8 mouse cellular contexts compared by ENCODE assay signal in the genomic region with DNA sequence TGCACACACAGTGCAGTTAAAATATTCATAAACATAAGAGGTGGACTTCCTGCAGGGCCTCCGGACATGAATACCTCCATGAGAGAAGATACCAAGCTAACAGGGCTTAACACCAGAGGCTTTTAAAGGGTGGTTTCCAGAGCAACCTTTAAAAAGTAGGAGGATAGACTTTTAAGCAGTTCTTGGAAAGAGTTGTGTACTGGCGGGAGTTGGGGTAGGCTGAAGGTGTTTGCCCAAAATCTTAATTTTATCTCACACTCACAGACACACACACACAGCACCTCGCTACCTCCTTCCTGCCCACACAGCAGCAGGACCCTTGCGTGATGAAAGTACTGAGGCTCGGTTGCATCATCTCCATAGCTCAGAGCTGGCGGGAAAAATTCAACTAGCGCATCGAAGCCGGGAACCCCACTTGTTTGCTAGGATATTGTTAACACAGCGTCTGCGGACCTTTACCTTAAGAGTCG. TPM values are rescaled to one million over a fixed set of nuclear protein-coding genes. Genes with fewer than 3 reads are reported as not detected.
DNase-seq lines count a peak whose midpoint lies in the region; ATAC-seq and TF ChIP-seq lines count a peak whose summit lies in the region.

No protein-coding gene starts in this region.

- peaks cover 58% of the 10 kb centered on the region for H3K27me3 ChIP-seq in kidney, embryonic 15.5 days
- H3K27me3 ChIP-seq in hindbrain, embryonic 14.5 days (ENCODE audit: control insufficient read depth, insufficient read depth, low read length), result peaks cover 18% of the 10 kb centered on the region
- peaks cover 75% of the 10 kb centered on the region for H3K27me3 ChIP-seq in midbrain, embryonic 12.5 days

- 10% methylated on average over 12 of the region's 12 CpGs for WGBS in kidney, embryonic 15.5 days
- 1% methylated on average over 12 of the region's 12 CpGs for WGBS in bone marrow, adult 2 months
- 13% methylated on average over 12 of the region's 12 CpGs for WGBS in hindbrain, embryonic 14.5 days
- WGBS in midbrain, embryonic 12.5 days, result 12% methylated on average over 12 of the region's 12 CpGs

- peak overlapping the region; percentile 43 for H3K9ac ChIP-seq in kidney, embryonic 15.5 days
- peak overlapping the region; percentile 50 for H3K9ac ChIP-seq in hindbrain, embryonic 14.5 days
- peak overlapping the region; percentile 59 for H3K9ac ChIP-seq in midbrain, embryonic 12.5 days (replicated peaks)

- H3K9me3 ChIP-seq in kidney, embryonic 15.5 days (replicated peaks), result no peaks in the 10 kb centered on the region
- H3K9me3 ChIP-seq in hindbrain, embryonic 14.5 days (ENCODE audit: control insufficient read depth, low read length), result no peaks in the 10 kb centered on the region
- H3K9me3 ChIP-seq in midbrain, embryonic 12.5 days, result 0 out of 2 replicates have a peak, but pooled peaks cover 3% of the 10 kb centered on the region

- peaks cover 58% of the 10 kb centered on the region for H3K4me1 ChIP-seq in kidney, embryonic 15.5 days
- H3K4me1 ChIP-seq in bone marrow, adult 2 months (ENCODE audit: control insufficient read depth, insufficient read depth, low read length), result no peaks in the 10 kb centered on the region; the same call in 1 of the 2 replicates
- peaks cover 41% of the 10 kb centered on the region for H3K4me1 ChIP-seq in hindbrain, embryonic 14.5 days (replicated peaks; ENCODE audit: control insufficient read depth, insufficient read depth, low read length)
- peaks cover 51% of the 10 kb centered on the region for H3K4me1 ChIP-seq in midbrain, embryonic 12.5 days

- 0 out of 2 replicates have a peak, but pooled peaks have one; percentile 0 for ATAC-seq in kidney, embryonic 15.5 days (replicated peaks; ENCODE audit: low FRiP score)
- ATAC-seq in hindbrain, embryonic 14.5 days (ENCODE audit: low FRiP score), result no peak
- no peak for ATAC-seq in midbrain, embryonic 12.5 days (ENCODE audit: low FRiP score, low read depth)

- no peak overlapping the region for H3K27ac ChIP-seq in kidney, embryonic 15.5 days
- H3K27ac ChIP-seq in bone marrow, adult 2 months (ENCODE audit: control insufficient read depth, insufficient read depth, low read depth, low read length, poor library complexity), result no peak overlapping the region
- no peak overlapping the region for H3K27ac ChIP-seq in hindbrain, embryonic 14.5 days
- no peak overlapping the region for H3K27ac ChIP-seq in midbrain, embryonic 12.5 days (replicated peaks)

- H3K4me2 ChIP-seq in kidney, embryonic 15.5 days, result peak overlapping the region; percentile 85
- peak overlapping the region; percentile 77 for H3K4me2 ChIP-seq in hindbrain, embryonic 14.5 days (replicated peaks)
- peak overlapping the region; percentile 78 for H3K4me2 ChIP-seq in midbrain, embryonic 12.5 days (replicated peaks)

- no peak for DNase-seq in kidney, postnatal 4 days
- no peak for DNase-seq in hindbrain, embryonic 14.5 days (ENCODE audit: low spot score)
- DNase-seq in natural killer cell, adult 2 months (ENCODE audit: low spot score in 2 of 2), result no peak
- no peak for DNase-seq in right cerebral cortex, adult 18-20 months
- DNase-seq in adrenal gland, adult (ENCODE audit: inconsistent age in 2 of 2, low spot score in 1 of 2), result no peak

- peaks cover 34% of the 10 kb centered on the region for H3K36me3 ChIP-seq in kidney, embryonic 15.5 days
- H3K36me3 ChIP-seq in hindbrain, embryonic 14.5 days (replicated peaks; ENCODE audit: control insufficient read depth, insufficient read depth), result peaks cover 11% of the 10 kb centered on the region; the same call in 1 of the 2 replicates
- peaks cover 25% of the 10 kb centered on the region for H3K36me3 ChIP-seq in midbrain, embryonic 12.5 days

- no peak for TF ChIP-seq CTCF in bone marrow, adult 2 months (IDR thresholded peaks at IDR 0.05; ENCODE audit: control insufficient read depth, insufficient read depth, low read length)

- no peak for TF ChIP-seq POLR2A in bone marrow, adult 2 months (IDR thresholded peaks at IDR 0.05; ENCODE audit: borderline replicate concordance, control insufficient read depth, low read depth, low read length)

- H3K4me3 ChIP-seq in kidney, embryonic 15.5 days (replicated peaks), result peak overlapping the region; percentile 57
- H3K4me3 ChIP-seq in bone marrow, adult 2 months (replicated peaks; ENCODE audit: control insufficient read depth, low read depth, low read length), result peak overlapping the region; percentile 91
- H3K4me3 ChIP-seq in hindbrain, embryonic 14.5 days (replicated peaks; ENCODE audit: low read length), result peak overlapping the region; percentile 39
- H3K4me3 ChIP-seq in midbrain, embryonic 12.5 days, result peak overlapping the region; percentile 54

RNA-seq across cellular contexts. Expression of gene Shmt2, which starts 0.6 kb away (rescaled TPM):
- 99.8 and 111 TPM in 2 replicates for polyA plus RNA-seq in kidney, embryonic 15.5 days (2015; fragmentation: Nextera tagmentation; extraction: Ambion mirVana)
- polyA plus RNA-seq in bone marrow, adult 2 months (2011; ENCODE audit: insufficient read depth, insufficient read length, low replicate concordance, missing spikeins), result 36.7 and 39.9 TPM in 2 replicates
- polyA plus RNA-seq in hindbrain, embryonic 14.5 days (2014; fragmentation: Nextera tagmentation; extraction: Ambion mirVana), result 45.6 and 47.4 TPM in 2 replicates
- 75.1 and 77.8 TPM in 2 replicates for polyA plus RNA-seq in midbrain, embryonic 12.5 days (2016; fragmentation: Nextera tagmentation; extraction: Ambion mirVana)

RNA-seq across cellular contexts. Expression of gene Ndufa4l2, which starts 6.9 kb away (rescaled TPM):
- polyA plus RNA-seq in kidney, embryonic 15.5 days (2015; fragmentation: Nextera tagmentation; extraction: Ambion mirVana), result 51.2 and 72.2 TPM in 2 replicates
- not detected in 2 replicates for polyA plus RNA-seq in bone marrow, adult 2 months (2011; ENCODE audit: insufficient read depth, insufficient read length, low replicate concordance, missing spikeins)
- 12.7 and 18.0 TPM in 2 replicates for polyA plus RNA-seq in hindbrain, embryonic 14.5 days (2014; fragmentation: Nextera tagmentation; extraction: Ambion mirVana)
- polyA plus RNA-seq in midbrain, embryonic 12.5 days (2016; fragmentation: Nextera tagmentation; extraction: Ambion mirVana), result 7.0 and 7.6 TPM in 2 replicates

RNA-seq across cellular contexts. Expression of gene Nxph4, which starts 12.7 kb away (rescaled TPM):
- polyA plus RNA-seq in kidney, embryonic 15.5 days (2015; fragmentation: Nextera tagmentation; extraction: Ambion mirVana), result 1.7 and 3.3 TPM in 2 replicates
- not detected in 2 replicates for polyA plus RNA-seq in bone marrow, adult 2 months (2011; ENCODE audit: insufficient read depth, insufficient read length, low replicate concordance, missing spikeins)
- 94.1 and 105 TPM in 2 replicates for polyA plus RNA-seq in hindbrain, embryonic 14.5 days (2014; fragmentation: Nextera tagmentation; extraction: Ambion mirVana)
- 55.9 and 58.2 TPM in 2 replicates for polyA plus RNA-seq in midbrain, embryonic 12.5 days (2016; fragmentation: Nextera tagmentation; extraction: Ambion mirVana)

RNA-seq across cellular contexts. Expression of gene Stac3, which starts 20.2 kb away (rescaled TPM):
- 2.4 and 4.2 TPM in 2 replicates for polyA plus RNA-seq in kidney, embryonic 15.5 days (2015; fragmentation: Nextera tagmentation; extraction: Ambion mirVana)
- 2.4 and 5.0 TPM in 2 replicates for polyA plus RNA-seq in bone marrow, adult 2 months (2011; ENCODE audit: insufficient read depth, insufficient read length, low replicate concordance, missing spikeins)
- 0.60 TPM in 1 of 2 replicates, not detected in the other for polyA plus RNA-seq in hindbrain, embryonic 14.5 days (2014; fragmentation: Nextera tagmentation; extraction: Ambion mirVana)
- 0.89 and 1.6 TPM in 2 replicates for polyA plus RNA-seq in midbrain, embryonic 12.5 days (2016; fragmentation: Nextera tagmentation; extraction: Ambion mirVana)

Comparison
In these comparisons a context has a peak if more than half of its experiments do, and no peak if none do; other contexts are left out.
1. H3K4me3 ChIP-seq: peak in every context shown above with its lines; median percentile 91 in bone marrow, adult 2 months; 57 in kidney, embryonic 15.5 days; 54 in midbrain, embryonic 12.5 days; 39 in hindbrain, embryonic 14.5 days.
2. RNA of gene Nxph4, which starts 12.7 kb away (polyA plus RNA-seq): 94.1 to 105 TPM in hindbrain, embryonic 14.5 days and 55.9 to 58.2 TPM in midbrain, embryonic 12.5 days; 1.7 to 3.3 TPM in kidney, embryonic 15.5 days and not detected in bone marrow, adult 2 months; every median in the first group is over 10 times any median in the second.
3. Peak in every context shown above with its lines, with median percentiles within 50 percentile points of each other: H3K4me2 ChIP-seq and H3K9ac ChIP-seq.